Mouse (Mus musculus): ENCODE results near the gene Dnah8. TPM values are rescaled to one million over a fixed set of nuclear protein-coding genes. Genes with fewer than 3 reads are reported as not detected.
A peak's percentile ranks its signal among the peaks of the same experiment; 100 is the strongest.

Dnah8 gene
- total and polyA plus RNA-seq, 2 experiments from 2014 or later, result 2.1 to 4.9 TPM

- Histone ChIP-seq H3K9ac (replicated peaks; ENCODE audit: low read length) (peak overlapping the region; percentile 72), H3K4me1 (ENCODE audit: insufficient read depth, low read length) (no peaks in the 10 kb centered on the region), H3K27me3 (ENCODE audit: insufficient read depth, low read length) (no peaks in the 10 kb centered on the region), H3K4me3 (ENCODE audit: low read length) (peak overlapping the region; percentile 70), H3K36me3 (ENCODE audit: insufficient read depth, low read length) (no peaks in the 10 kb centered on the region), H3K9me3 (ENCODE audit: low read length) (no peaks in the 10 kb centered on the region), H3K4me2 (ENCODE audit: low read depth, low read length) (peak overlapping the region; percentile 78), H3K27ac (peak overlapping the region; percentile 85)
- peak; percentile 55 for TF ChIP-seq CTCF (IDR thresholded peaks at IDR 0.05; ENCODE audit: low read depth)
- ATAC-seq, result peak; percentile 100
- DNase-seq (ENCODE audit: low spot score), result peak; percentile 97
- under 1% methylated on average over 34 of the region's 34 CpGs for WGBS
These were observed 11.9 kb upstream of the Dnah8 start for GRCm38 (mm10) chr17:30612075-30612859.

GRCm38 (mm10) chr17:30613350-30613749 is 10.8 kb upstream of the Dnah8 start:
- H3K4me3 ChIP-seq (ENCODE audit: low read length), result no peak overlapping the region
- no peaks in the 10 kb centered on the region for H3K4me1 ChIP-seq (ENCODE audit: insufficient read depth, low read length)
- no peaks in the 10 kb centered on the region for H3K36me3 ChIP-seq (ENCODE audit: insufficient read depth, low read length)
- no peaks in the 10 kb centered on the region for H3K9me3 ChIP-seq (ENCODE audit: low read length)
- no peak overlapping the region for H3K4me2 ChIP-seq (ENCODE audit: low read depth, low read length)
- H3K27ac ChIP-seq, result no peak overlapping the region
- TF ChIP-seq CTCF (IDR thresholded peaks at IDR 0.05; ENCODE audit: low read depth), result no peak
- no peak for ATAC-seq
- no peak overlapping the region for H3K9ac ChIP-seq (replicated peaks; ENCODE audit: low read length)
- no peaks in the 10 kb centered on the region for H3K27me3 ChIP-seq (ENCODE audit: insufficient read depth, low read length)
- DNase-seq (ENCODE audit: low spot score), result no peak

GRCm38 (mm10) chr17:30616203-30616602 is 8.0 kb upstream of the Dnah8 start:
- no peak overlapping the region for H3K4me2 ChIP-seq (ENCODE audit: low read depth, low read length)
- no peaks in the 10 kb centered on the region for H3K27me3 ChIP-seq (ENCODE audit: insufficient read depth, low read length)
- H3K9ac ChIP-seq (replicated peaks; ENCODE audit: low read length), result no peak overlapping the region
- no peak overlapping the region for H3K4me3 ChIP-seq (ENCODE audit: low read length)
- DNase-seq (ENCODE audit: low spot score) (no peak), ATAC-seq (no peak)
- no peaks in the 10 kb centered on the region for H3K9me3 ChIP-seq (ENCODE audit: low read length)
- H3K36me3 ChIP-seq (ENCODE audit: insufficient read depth, low read length), result no peaks in the 10 kb centered on the region
- H3K4me1 ChIP-seq (ENCODE audit: insufficient read depth, low read length), result no peaks in the 10 kb centered on the region
- H3K27ac ChIP-seq, result no peak overlapping the region
- WGBS, result 88% methylated on average over 5 of the region's 5 CpGs
- TF ChIP-seq CTCF (IDR thresholded peaks at IDR 0.05; ENCODE audit: low read depth), result no peak

GRCm38 (mm10) chr17:30618136-30618891 is 5.8 kb upstream of the Dnah8 start:
- H3K9ac ChIP-seq (replicated peaks; ENCODE audit: low read length), result no peak overlapping the region
- no peak overlapping the region for H3K4me3 ChIP-seq (ENCODE audit: low read length)
- H3K27me3 ChIP-seq (ENCODE audit: insufficient read depth, low read length), result no peaks in the 10 kb centered on the region
- ATAC-seq, result no peak
- H3K36me3 ChIP-seq (ENCODE audit: insufficient read depth, low read length), result no peaks in the 10 kb centered on the region
- WGBS, result 86% methylated on average over 3 of the region's 3 CpGs
- no peaks in the 10 kb centered on the region for H3K9me3 ChIP-seq (ENCODE audit: low read length)
- no peak for TF ChIP-seq CTCF (IDR thresholded peaks at IDR 0.05; ENCODE audit: low read depth)
- no peak overlapping the region for H3K4me2 ChIP-seq (ENCODE audit: low read depth, low read length)
- no peak for DNase-seq (ENCODE audit: low spot score)
- H3K27ac ChIP-seq, result no peak overlapping the region
- H3K4me1 ChIP-seq (ENCODE audit: insufficient read depth, low read length), result no peaks in the 10 kb centered on the region

GRCm38 (mm10) chr17:30619153-30619552 is 5.0 kb upstream of the Dnah8 start:
- WGBS, result 28% methylated on average over 2 of the region's 2 CpGs

GRCm38 (mm10) chr17:30620548-30620947 is 3.6 kb upstream of the Dnah8 start:
- Histone ChIP-seq H3K9ac (replicated peaks; ENCODE audit: low read length) (no peak overlapping the region), H3K27ac (no peak overlapping the region), H3K36me3 (ENCODE audit: insufficient read depth, low read length) (no peaks in the 10 kb centered on the region), H3K9me3 (ENCODE audit: low read length) (no peaks in the 10 kb centered on the region), H3K4me1 (ENCODE audit: insufficient read depth, low read length) (no peaks in the 10 kb centered on the region), H3K27me3 (ENCODE audit: insufficient read depth, low read length) (no peaks in the 10 kb centered on the region), H3K4me3 (ENCODE audit: low read length) (no peak overlapping the region), H3K4me2 (ENCODE audit: low read depth, low read length) (no peak overlapping the region)
- no peak for DNase-seq (ENCODE audit: low spot score)
- ATAC-seq, result no peak
- 77% methylated on average over 2 of the region's 2 CpGs for WGBS
- no peak for TF ChIP-seq CTCF (IDR thresholded peaks at IDR 0.05; ENCODE audit: low read depth)

More at GRCm38 (mm10) chr17:30619153-30619552, 5.0 kb upstream of the Dnah8 start:
- Histone ChIP-seq H3K36me3 (ENCODE audit: insufficient read depth, low read length) (no peaks in the 10 kb centered on the region), H3K4me1 (ENCODE audit: insufficient read depth, low read length) (no peaks in the 10 kb centered on the region), H3K9ac (replicated peaks; ENCODE audit: low read length) (no peak overlapping the region), H3K4me2 (ENCODE audit: low read depth, low read length) (no peak overlapping the region), H3K27me3 (ENCODE audit: insufficient read depth, low read length) (no peaks in the 10 kb centered on the region), H3K4me3 (ENCODE audit: low read length) (no peak overlapping the region), H3K9me3 (ENCODE audit: low read length) (no peaks in the 10 kb centered on the region), H3K27ac (no peak overlapping the region)
- no peak for ATAC-seq
- DNase-seq (ENCODE audit: low spot score), result no peak
- no peak for TF ChIP-seq CTCF (IDR thresholded peaks at IDR 0.05; ENCODE audit: low read depth)

- H3K4me2 ChIP-seq (ENCODE audit: low read depth, low read length), result no peak overlapping the region
- H3K27me3 ChIP-seq (ENCODE audit: insufficient read depth, low read length), result no peaks in the 10 kb centered on the region
- H3K9me3 ChIP-seq (ENCODE audit: low read length), result no peaks in the 10 kb centered on the region
- no peak for ATAC-seq
- no peak overlapping the region for H3K4me3 ChIP-seq (ENCODE audit: low read length)
- no peaks in the 10 kb centered on the region for H3K36me3 ChIP-seq (ENCODE audit: insufficient read depth, low read length)
- DNase-seq (ENCODE audit: low spot score), result no peak
- no peak for TF ChIP-seq CTCF (IDR thresholded peaks at IDR 0.05; ENCODE audit: low read depth)
- no peak overlapping the region for H3K27ac ChIP-seq
- H3K9ac ChIP-seq (replicated peaks; ENCODE audit: low read length), result no peak overlapping the region
- WGBS, result 73% methylated on average over 4 of the region's 4 CpGs
- no peaks in the 10 kb centered on the region for H3K4me1 ChIP-seq (ENCODE audit: insufficient read depth, low read length)
These were observed 2.7 kb upstream of the Dnah8 start for GRCm38 (mm10) chr17:30621450-30621849.
